Mouse (Mus musculus): ENCODE results near the gene Neurl1a.

Neurl1a gene

DNA sequence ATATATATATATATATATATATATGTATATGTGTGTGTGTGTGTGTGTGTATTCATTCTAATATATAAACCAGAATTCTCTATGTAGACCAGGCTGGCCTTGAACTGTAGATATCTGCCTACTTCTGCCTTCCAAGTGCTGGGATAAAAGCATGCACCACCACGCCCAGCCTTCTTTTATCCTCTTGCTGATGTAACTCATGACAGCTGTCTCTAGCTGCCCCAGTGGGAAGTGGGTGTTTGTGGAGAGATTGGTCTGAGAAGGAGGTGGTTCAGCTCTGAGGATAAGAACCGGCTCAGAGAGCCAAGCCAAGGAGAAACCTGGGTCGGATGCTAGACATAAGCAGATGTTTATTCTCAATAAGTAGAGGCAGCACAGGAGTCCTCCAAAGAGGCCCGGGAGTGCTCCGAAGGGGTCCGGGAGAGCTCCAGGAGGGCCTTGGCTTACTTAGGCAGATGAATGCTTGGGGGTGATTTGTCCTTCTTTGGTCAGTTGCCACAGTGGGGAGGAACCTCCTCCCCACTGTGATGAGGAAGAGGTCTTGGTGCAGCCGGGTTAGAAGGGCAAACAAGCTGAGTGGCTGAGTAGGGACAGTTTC, 10.9 kb upstream of the Neurl1a start:
- DNase-seq (ENCODE audit: low read depth, low spot score): no peak

DNA sequence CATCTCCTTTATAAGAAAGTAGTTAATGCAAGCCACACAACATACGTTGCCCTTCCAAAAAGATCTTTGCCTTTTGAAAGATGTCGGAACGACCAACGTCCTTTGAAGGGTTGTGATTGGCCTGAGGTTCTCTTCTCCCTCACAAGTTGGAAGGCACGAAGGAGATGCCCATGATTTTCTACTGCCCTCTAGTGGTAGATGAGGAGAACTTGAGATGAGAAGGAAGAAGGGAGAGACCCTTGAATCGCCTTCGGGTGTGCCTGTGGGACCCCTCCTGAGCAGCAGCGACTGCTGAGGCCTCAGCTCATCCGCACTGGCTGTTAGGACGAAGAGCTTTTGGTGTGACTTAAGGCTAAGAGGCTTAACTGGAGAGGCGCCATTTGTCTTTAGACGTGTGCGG, 10.4 kb upstream of the Neurl1a start:
- peak; percentile 92 for DNase-seq (ENCODE audit: low read depth, low spot score)

DNA sequence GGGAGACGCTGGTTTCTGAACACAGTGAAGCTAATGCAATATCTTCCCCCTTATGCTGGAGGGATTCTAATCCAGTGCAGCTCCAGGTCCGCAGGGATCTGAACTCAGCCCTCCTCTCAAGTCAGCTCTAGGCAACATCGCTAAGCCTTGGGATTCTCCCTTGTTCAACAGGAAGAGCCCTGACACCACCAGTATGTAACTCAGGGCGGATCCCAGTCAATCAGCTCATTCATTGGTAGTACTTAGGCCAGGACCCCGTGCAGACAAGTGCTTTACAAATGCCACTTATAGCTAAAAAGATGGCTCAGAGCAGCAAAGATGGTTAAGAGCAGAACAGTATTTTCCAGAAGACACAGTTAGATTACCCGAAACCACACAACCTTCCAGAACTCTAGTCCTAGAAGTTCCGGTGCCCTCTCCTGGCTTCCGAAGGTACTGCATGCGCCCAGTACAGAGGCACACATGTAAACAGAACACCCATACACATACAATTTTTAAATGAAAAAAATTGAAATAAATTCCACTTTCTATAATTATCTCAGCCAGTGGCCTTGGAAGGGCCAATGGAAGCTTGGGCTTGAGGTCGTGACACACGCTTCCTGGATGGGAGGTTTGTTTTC, 9.7 kb upstream of the Neurl1a start:
- DNase-seq (ENCODE audit: low read depth, low spot score): peak; percentile 85

DNA sequence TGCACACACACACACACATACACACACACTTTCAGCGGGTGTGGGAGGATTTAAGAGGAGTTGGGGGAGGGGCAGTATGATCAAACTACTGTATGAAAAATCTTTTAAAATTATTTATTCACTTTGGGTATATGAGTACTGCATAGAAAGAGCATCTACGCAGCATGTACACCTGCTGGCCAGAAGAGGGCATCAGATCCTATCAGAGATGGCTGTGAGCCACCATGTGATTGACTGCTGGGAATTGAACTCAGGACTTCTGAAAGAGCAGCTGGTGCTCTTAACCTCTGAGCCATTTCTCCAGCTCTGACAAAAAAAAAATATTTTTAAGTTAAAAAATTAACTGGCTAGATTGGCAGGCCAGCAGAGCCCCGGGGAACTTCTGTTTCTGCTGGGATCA, 4.1 kb upstream of the Neurl1a start:
- peak; percentile 66 for DNase-seq (ENCODE audit: low read depth, low spot score)

DNA sequence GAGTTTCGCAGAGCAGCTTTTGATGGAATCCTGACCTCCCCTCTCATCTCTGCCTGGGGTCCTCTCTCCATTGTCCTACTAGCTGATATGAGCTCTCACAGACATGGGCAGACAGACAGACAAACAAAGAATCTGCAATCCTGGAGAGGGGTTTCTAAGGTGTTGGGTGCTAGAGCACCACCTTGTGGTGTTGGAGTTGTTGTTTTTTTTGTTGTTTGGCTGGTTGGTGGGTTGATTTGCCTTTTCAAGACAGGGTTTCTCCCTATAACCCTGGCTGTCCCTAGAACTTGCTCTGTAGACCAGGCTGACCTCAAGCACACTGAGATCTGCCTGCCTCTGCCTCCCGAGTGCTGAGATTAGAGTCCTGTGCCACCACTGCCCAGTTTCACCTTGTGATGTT, 3.1 kb upstream of the Neurl1a start:
- peak; percentile 60 for DNase-seq (ENCODE audit: low read depth, low spot score)

DNA sequence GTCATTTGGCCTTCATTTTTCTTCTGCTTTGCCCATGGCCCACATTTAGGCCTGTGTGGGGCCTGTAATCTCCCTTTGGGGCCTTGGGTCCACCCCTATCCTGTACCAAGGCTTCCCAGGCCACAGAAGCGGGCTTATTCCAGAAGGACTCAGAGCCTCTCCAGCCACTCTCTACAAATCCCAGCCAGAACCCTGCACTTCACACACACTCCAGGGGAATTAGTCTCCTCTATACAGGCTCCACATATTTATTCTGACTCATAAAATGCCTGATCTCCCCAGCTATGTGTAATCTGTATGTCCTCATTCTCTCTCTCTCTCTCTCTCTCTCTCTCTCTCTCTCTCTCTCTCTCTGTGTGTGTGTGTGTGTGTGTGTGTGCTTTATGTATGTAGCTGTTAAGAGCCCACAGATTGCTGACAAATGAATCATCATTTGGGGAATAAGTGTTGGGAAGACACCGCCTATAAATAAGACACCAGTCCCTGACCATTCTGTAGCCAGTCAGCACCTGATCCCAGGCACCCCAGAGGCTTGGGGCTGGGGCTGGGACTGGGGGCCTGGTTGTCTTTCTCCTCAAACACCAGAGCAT, 1.6 kb upstream of the Neurl1a start:
- DNase-seq (ENCODE audit: low read depth, low spot score): no peak

DNA sequence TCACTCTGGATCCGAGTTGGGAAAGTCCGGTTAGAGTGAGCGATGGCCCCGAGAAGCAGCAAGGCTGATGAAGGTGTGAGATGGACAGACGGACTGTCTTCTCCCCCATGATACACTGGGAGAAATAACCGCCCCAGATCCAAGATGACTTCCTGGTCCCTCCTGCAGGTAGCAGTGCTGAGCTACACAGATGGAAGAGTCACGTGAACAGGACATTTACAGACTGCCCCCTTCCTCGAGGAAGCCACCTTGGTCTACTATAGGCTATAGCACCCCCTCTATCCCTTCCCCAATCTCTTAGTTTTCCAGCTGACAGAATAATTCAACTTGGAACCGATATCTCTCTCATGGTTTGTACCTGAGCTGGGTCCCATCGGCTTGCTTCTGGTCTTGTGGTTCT, 619 bp upstream of the Neurl1a start:
- DNase-seq (ENCODE audit: low read depth, low spot score): peak; percentile 94

DNA sequence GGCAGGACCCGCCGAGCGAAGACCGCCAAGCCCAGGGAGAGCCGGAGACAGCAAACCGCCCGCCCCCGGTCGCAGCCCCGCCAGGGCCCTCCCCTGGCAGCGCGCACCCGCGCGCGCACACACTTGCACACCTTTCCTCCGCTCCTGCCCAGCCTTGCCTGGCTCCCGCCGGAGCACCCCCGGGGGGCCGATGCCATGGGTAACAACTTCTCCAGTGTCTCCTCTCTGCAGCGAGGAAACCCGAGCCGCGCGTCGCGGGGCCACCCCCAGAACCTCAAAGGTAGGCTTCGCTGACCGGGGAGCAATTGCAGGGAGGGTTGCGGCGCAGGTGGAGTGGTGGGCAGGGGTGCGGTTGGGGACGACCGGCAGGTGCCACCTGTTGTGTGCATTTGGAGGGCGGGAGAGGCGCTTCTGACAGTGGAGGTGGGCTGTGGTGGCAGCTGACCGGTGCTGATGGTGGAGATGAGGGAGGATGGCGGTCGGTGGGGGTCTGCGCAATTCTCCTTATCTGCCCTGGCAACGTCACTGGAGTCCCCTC, 721 bp downstream of the Neurl1a start:
- DNase-seq (ENCODE audit: low read depth, low spot score): peak; percentile 46

DNA sequence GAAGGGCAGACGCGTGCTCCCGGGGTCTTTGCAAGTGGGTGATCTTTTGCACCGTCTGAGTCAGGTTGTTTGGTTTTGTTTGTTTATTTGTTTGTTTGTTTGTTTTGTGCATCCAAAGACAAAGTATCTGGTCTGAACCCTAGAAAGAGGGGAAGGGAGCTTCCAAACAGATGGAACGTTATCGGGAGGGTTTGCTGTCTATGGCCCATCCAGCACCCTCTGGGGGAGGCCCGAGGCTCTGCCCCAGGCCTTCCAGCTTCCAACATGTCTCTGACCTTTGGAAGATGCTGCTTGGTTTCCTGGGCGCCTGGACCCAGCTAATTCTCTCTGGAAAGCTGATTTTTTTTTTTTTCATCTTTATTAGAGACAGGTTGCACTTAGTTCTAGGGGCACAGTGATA, 1.4 kb downstream of the Neurl1a start:
- no peak for DNase-seq (ENCODE audit: low read depth, low spot score)

DNA sequence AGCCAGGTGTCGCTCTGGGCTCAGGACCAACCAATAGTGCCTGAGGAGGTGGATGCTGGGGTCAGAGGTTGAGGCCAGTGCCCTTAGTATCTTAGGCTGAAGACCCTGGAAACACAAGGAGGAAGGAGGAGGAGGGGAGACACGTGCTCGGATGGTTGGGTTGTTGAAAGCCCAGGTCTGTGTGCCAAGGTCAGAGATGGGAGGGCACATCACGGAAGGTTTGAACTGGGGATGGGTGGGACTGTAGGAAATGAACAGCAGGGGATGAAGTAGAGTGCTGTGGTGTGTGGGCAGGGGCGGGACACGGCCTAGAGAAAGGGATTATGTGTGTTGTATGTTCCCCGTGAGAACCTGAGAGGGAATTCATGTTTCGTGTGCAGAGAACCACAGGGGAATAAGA, 5.6 kb downstream of the Neurl1a start:
- peak; percentile 54 for DNase-seq (ENCODE audit: low read depth, low spot score)

DNA sequence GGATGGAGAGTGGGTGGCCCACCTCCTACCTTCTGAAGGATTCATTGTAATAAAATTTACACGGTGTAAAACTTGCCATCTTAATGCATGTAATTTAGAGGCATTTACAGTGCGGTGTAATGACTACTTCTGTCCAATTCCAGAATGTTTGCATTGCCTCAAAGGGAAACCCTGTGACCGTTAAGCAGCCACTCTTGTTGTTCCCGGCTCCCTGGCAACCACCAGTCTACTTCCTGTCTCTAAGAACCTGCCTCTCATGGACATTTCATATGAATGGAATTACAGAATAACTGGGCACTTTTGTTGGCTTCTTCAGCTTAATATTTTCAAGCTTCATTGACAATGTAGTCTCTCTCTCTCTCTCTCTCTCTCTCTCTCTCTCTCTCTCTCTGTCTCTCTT, 6.1 kb downstream of the Neurl1a start:
- DNase-seq (ENCODE audit: low read depth, low spot score): no peak

DNA sequence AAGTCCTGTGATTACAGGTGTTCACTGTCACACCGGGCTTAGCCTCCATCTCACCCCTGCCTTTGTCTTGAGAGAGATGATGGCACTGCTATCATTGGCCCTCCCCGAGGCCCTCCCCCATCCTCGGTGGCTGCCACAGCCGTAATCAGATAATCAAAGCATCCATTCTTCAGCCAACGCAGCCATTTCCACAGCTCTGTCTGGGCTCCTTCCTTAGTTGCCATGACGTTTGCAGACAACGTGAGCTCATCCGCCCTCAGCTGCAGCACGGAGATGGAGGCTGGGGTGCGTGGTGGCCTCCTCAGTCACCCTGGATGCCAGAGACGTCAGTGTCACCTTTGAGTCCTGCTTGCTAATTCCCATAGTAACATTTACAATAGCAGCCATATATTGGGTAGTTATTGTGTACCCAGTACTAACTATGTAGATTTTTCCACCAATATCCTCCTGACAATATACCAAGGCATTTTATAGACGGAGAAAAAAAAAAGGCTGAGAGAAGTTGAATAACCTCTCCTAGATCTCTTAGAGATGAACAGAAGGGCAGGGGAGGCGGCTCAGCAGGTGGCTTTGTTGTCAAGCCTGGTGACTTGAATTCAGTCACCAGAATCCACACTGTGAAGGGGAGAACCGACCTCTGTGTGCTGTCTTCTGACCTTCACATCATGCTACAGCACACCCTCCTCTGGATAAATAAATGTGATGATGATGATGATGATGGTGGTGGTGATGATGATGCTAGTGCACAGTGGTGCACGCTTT, 8.1 kb downstream of the Neurl1a start:
- DNase-seq (ENCODE audit: low read depth, low spot score): peak; percentile 19

DNA sequence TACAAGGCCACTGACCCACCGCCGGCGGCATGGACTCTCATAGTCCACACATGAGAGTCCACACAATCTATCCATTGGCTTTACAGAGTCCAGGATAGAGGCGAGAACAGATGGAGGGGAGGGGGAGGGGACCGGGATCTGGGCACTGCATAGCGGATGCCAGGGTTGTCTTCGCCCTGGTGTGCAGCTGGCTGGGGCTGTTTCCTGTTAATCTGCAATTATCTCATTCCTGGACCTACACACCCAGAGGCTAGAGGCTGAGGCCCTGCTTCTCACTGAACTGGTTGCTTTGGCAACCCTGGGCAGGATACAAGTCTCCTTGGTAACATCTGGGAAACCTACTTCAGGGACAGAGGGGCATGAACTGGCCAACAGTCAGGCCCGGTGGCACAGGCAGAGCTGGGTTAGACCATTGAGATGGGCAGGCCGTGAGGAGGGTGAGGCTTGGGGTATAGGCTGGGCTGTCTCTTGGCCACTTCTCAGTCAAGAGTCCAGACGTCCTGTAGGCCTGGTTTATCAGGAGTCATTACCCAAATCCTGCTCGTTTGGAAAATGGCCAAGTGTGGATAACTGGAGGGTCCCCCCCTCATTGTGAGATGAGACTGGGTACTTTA, 10.0 kb downstream of the Neurl1a start:
- DNase-seq (ENCODE audit: low read depth, low spot score): no peak

DNA sequence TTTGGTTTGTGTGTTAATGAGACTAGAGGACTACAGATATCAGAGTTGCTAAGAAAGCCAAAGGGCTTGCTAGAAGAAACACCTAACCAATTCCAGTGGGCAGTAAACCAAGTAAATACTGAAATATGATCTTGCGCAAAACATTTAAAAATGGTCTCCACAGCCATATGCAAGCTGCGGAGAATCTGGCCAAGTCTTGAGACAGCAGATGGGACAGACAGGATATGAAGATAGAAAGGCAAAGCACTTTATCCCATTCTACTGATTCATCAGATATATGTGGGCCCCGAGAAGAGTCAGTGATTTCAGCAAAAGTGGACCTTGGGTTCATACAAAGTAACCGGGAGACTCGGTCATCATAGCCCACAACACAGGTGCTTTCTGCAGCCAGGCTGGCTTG, 13.5 kb downstream of the Neurl1a start:
- no peak for DNase-seq (ENCODE audit: low read depth, low spot score)

DNA sequence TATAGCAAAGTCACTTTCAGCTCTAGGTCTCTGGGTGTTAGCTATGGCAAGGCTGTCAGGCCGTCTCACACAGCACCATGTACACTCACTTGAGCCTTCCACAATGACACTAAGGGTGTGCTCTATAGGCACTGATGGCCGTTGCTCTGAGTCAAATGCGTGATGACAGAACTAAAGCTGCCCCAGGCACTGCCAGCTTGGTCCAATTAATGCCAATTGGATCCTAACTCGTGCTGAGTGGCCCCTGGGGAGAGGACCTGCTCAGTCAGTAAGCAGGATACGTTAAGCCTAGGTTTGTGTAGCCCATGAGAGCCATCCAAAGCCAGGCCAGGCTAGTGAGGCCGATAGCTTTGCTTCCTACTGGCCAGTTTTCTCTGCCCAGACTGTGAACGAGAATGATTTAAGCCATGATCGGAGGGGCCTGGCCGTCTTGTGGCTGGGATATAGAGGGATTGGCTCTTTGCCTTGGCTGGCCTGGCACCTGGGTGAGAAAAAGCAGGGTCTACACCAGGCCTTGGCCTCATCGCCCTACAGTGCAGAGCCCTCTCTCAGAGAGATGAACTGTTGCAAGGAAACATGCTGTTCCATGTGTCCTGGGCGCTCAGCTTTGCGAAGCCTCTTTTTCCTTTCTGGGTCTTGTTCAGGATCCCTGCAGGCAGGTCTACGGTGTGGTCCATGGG, 20.2 kb downstream of the Neurl1a start:
- no peak for DNase-seq (ENCODE audit: low read depth, low spot score)

DNA sequence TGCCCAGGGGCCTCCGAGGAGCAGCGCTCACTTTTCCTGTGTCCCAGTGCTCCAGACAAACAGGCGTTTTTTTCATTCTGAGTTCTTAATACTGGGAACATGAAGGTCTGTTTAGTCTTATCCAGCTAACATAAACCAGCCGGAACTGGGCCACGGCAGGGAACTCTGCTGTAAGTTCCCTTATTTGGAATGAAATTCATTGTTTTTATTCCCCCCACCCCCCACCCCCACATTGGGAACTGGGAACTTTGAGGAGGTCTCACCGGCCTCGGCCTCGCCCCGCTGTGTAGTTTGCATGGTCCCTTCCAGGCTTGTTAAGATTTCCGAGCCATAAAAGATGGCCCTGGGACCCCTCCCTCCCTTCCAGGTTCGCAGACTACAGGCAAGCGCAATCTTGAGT, 23.4 kb downstream of the Neurl1a start:
- DNase-seq (ENCODE audit: low read depth, low spot score): peak; percentile 31

DNA sequence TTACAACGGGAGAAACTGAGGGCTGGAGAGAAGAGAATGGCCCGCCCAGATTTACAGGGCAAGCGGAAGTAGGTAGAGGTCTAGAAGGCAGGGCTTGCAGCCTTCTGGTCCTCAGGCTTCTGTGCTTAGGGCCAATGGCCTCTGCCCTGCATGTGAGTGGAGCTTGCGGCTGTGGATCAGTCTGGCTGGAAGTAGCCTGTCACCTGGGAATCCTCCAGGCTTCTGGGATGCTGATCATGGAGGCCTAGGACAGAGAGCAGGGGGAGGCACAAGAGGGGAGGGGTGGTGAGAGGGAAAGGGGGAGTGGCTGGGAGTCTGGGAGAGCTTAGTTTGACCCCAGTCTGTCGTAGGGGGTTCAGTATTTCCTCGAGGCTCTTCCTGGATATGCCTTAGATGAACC, 23.8 kb downstream of the Neurl1a start:
- peak; percentile 28 for DNase-seq (ENCODE audit: low read depth, low spot score)

DNA sequence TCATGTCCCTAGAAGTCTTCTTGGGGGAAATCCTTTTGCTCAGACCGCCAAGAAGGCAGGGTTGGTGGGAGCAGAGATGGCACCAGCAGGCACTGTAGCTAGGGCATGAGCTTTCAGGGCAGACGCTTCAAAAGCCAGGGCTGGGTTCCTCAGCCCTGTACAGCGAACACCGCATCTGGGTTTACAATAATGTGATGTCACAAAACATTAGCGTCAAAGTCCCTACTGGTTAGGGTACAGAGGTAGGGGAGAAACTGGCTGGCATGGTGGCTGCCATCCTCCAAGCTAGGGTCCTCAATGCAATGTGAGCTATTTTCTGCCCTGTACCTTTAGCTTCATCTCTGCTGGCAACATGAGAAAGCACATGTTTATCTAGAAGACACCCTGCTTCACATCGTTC, 24.4 kb downstream of the Neurl1a start:
- DNase-seq (ENCODE audit: low read depth, low spot score): no peak

DNA sequence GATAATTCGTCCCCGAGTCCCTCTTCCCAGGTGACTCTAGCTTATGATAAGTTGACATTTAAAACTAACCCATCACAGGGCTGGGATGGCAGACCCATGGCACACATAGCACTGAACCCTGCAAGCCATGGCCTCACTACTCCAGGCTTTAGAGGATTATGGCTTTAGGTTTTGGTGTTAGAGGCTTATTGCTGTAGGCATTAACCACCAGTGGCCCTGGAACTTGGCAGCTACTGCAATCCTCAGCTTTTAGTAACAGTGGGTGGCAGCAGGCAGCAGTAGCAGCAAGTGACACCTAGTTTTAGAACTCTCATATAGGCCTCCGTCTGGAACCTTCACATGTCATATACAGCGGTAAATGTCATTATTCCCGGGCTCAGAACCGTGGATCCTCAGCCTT, 26.0 kb downstream of the Neurl1a start:
- DNase-seq (ENCODE audit: low read depth, low spot score): no peak

DNA sequence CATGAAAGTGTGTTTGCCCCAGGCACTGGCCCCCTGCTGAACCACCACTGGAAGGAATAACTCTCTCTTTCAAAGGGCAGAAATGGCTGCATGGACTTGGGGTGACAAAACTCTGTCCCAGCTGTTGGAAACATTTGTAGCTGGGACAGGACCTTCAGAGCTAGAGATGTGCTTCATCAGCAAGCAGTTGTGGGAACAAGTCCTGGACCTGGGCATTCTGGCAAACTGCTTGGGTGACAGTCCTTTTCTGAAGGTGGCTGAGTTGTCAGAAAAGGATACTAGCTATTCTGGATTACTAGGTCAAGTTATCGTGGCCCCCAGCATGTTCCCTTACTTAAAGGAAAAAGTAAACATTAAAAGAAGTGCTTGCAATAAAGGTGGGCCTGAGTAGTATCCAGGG, 27.5 kb downstream of the Neurl1a start:
- DNase-seq (ENCODE audit: low read depth, low spot score): no peak

DNA sequence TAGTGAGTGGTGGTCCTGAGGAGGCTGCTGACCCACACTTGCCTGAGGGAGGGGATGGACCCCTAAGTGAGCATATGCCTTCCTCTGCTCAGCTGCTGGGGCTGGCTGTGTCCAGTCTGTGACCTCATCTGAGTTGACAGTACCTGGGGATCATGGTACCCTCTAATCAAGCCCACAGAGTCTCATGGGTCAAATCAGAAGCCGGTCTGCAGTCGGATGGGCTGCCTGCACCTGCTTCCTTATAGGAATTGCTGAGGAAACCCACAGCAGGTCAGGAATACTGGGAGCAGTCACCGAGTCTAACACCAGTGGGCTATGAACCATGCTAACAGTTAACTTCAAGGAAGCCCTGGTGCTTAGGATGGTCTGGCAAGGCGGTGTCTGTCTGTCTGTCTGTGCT, 31.8 kb downstream of the Neurl1a start:
- no peak for DNase-seq (ENCODE audit: low read depth, low spot score)

Measured in ES-CJ7 (cell line).